Mouse (Mus musculus) kidney, embryonic 15.5 days (tissue): ENCODE data around the gene Wasf3. TPM values are rescaled to one million over a fixed set of nuclear protein-coding genes. Genes with fewer than 3 reads are reported as not detected.
"Not testable (repeated sequence)": the region's sequence is repeated elsewhere in the genome, so short reads cannot be mapped to it uniquely, and the experiment has no call there.

Experiments
- ATAC-seq: fragments of 200-750 bp; cut with Nextera tagmentation; replicated peaks from 2 replicates; pipeline ENCODE4 v1.8.0; 2017; ENCODE audit warnings: moderate TSS enrichment; ENCODE audit not compliant: low FRiP score
- H3K27ac ChIP-seq: fragments of 300-500 bp; sonication (generic); 2 replicates; pipeline ENCODE4 v1.5.1; 2015; ENCODE audit warnings: mild to moderate bottlenecking, inconsistent platforms
- H3K27me3 ChIP-seq: fragments of 300-500 bp; sonication (generic); 2 replicates; pipeline ENCODE4 v1.6.1; 2015; ENCODE audit warnings: inconsistent platforms
- H3K36me3 ChIP-seq: fragments of 300-500 bp; sonication (generic); 2 replicates; pipeline ENCODE4 v1.6.1; 2015; ENCODE audit warnings: inconsistent platforms
- H3K4me1 ChIP-seq: fragments of 300-500 bp; sonication (generic); 2 replicates; pipeline ENCODE4 v1.6.1; 2015; ENCODE audit warnings: inconsistent platforms
- H3K4me2 ChIP-seq: fragments of 300-500 bp; sonication (generic); 2 replicates; pipeline ENCODE4 v1.6.1; 2015; ENCODE audit warnings: moderate library complexity, mild to moderate bottlenecking, inconsistent platforms
- H3K4me3 ChIP-seq: fragments of 300-500 bp; sonication (generic); replicated peaks from 2 replicates; pipeline ENCODE4 v1.5.1; 2015; ENCODE audit warnings: mild to moderate bottlenecking, inconsistent platforms
- H3K9ac ChIP-seq: fragments of 300-500 bp; sonication (generic); 2 replicates; pipeline ENCODE4 v1.6.1; 2015; ENCODE audit warnings: mild to moderate bottlenecking, inconsistent platforms
- H3K9me3 ChIP-seq: fragments of 300-500 bp; sonication (generic); replicated peaks from 2 replicates; pipeline ENCODE4 v1.6.1; 2016; ENCODE audit warnings: inconsistent platforms
- WGBS: fragments of 180-500 bp; shearing (Covaris S2); methylation state at CpG from one replicate; pipeline ENCODE4 v1.1.7; 2015; ENCODE audit warnings: mixed read lengths; 5-methylcytosine and 5-hydroxymethylcytosine counted together
- polyA plus RNA-seq: library from polyadenylated mRNA; unstranded; fragments of >200 nt; fragmentation: Nextera tagmentation; extraction: Ambion mirVana; gene quantifications from 2 replicates; pipeline ENCODE4 v1.2.1, GENCODE M21; 2015

The Wasf3 gene
- polyA plus RNA-seq, 1 experiment from 2014 or later = 3.3 TPM

- WGBS = 86% methylated on average over 6 of the region's 6 CpGs
- no peak overlapping the region for H3K27ac ChIP-seq
Observed at GRCm38 (mm10) chr5:146453556-146453955, 68.8 kb downstream of the Wasf3 start.

GRCm38 (mm10) chr5:146461612-146462011, 76.8 kb downstream of the Wasf3 start:
- 61% methylated on average over 8 of the region's 8 CpGs for WGBS
- Histone ChIP-seq H3K27ac (no peak overlapping the region), H3K4me2 (no peak overlapping the region), H3K36me3 (no peaks in the 10 kb centered on the region), H3K9me3 (no peaks in the 10 kb centered on the region), H3K4me1 (no peaks in the 10 kb centered on the region), H3K9ac (no peak overlapping the region), H3K4me3 (no peak overlapping the region), H3K27me3 (no peaks in the 10 kb centered on the region)
- ATAC-seq = no peak; the same call in 1 of the 2 replicates

More at GRCm38 (mm10) chr5:146453556-146453955, 68.8 kb downstream of the Wasf3 start:
- H3K9ac ChIP-seq = no peak overlapping the region
- no peaks in the 10 kb centered on the region for H3K27me3 ChIP-seq
- no peaks in the 10 kb centered on the region for H3K9me3 ChIP-seq
- peaks cover 3% of the 10 kb centered on the region; the same call in 1 of the 2 replicates for H3K4me1 ChIP-seq
- H3K36me3 ChIP-seq = no peaks in the 10 kb centered on the region
- H3K4me3 ChIP-seq = no peak overlapping the region
- no peak for ATAC-seq
- no peak overlapping the region for H3K4me2 ChIP-seq

GRCm38 (mm10) chr5:146466663-146467062, 81.9 kb downstream of the Wasf3 start:
- Histone ChIP-seq H3K36me3 (no peaks in the 10 kb centered on the region), H3K27me3 (no peaks in the 10 kb centered on the region), H3K27ac (no peak overlapping the region), H3K4me2 (no peak overlapping the region), H3K9me3 (no peaks in the 10 kb centered on the region), H3K4me1 (no peaks in the 10 kb centered on the region), H3K9ac (no peak overlapping the region), H3K4me3 (no peak overlapping the region)
- ATAC-seq = no peak
- WGBS = 89% methylated on average over 19 of the region's 19 CpGs

GRCm38 (mm10) chr5:146468311-146468710, 83.5 kb downstream of the Wasf3 start:
- ATAC-seq = no peak
- 88% methylated on average over 9 of the region's 9 CpGs for WGBS
- H3K9ac ChIP-seq = no peak overlapping the region

GRCm38 (mm10) chr5:146470821-146471220, 86.0 kb downstream of the Wasf3 start:
- no peaks in the 10 kb centered on the region for H3K36me3 ChIP-seq
- 83% methylated on average over 9 of the region's 9 CpGs for WGBS
- no peaks in the 10 kb centered on the region for H3K4me1 ChIP-seq
- H3K27ac ChIP-seq = no peak overlapping the region
- 0 out of 2 replicates have a peak, but pooled peaks have one; percentile 18 for ATAC-seq
- no peak overlapping the region for H3K4me2 ChIP-seq
- no peaks in the 10 kb centered on the region for H3K9me3 ChIP-seq
- H3K27me3 ChIP-seq = no peaks in the 10 kb centered on the region
- no peak overlapping the region for H3K9ac ChIP-seq
- H3K4me3 ChIP-seq = no peak overlapping the region

More at GRCm38 (mm10) chr5:146468311-146468710, 83.5 kb downstream of the Wasf3 start:
- H3K4me2 ChIP-seq = no peak overlapping the region
- no peaks in the 10 kb centered on the region for H3K4me1 ChIP-seq
- no peaks in the 10 kb centered on the region for H3K27me3 ChIP-seq
- H3K9me3 ChIP-seq = no peaks in the 10 kb centered on the region
- no peak overlapping the region for H3K27ac ChIP-seq
- no peaks in the 10 kb centered on the region for H3K36me3 ChIP-seq
- no peak overlapping the region for H3K4me3 ChIP-seq

- no peak for ATAC-seq
Observed at GRCm38 (mm10) chr5:146471311-146471710, 86.5 kb downstream of the Wasf3 start.

GRCm38 (mm10) chr5:146471821-146472220, 87.0 kb downstream of the Wasf3 start:
- no peaks in the 10 kb centered on the region for H3K4me1 ChIP-seq
- H3K27me3 ChIP-seq = no peaks in the 10 kb centered on the region
- no peak overlapping the region for H3K4me3 ChIP-seq
- ATAC-seq = no peak
- no peak overlapping the region for H3K9ac ChIP-seq
- no peaks in the 10 kb centered on the region for H3K9me3 ChIP-seq
- no peak overlapping the region for H3K27ac ChIP-seq
- 91% methylated on average over 12 of the region's 12 CpGs for WGBS
- H3K4me2 ChIP-seq = no peak overlapping the region
- no peaks in the 10 kb centered on the region for H3K36me3 ChIP-seq

More at GRCm38 (mm10) chr5:146471311-146471710, 86.5 kb downstream of the Wasf3 start:
- Histone ChIP-seq H3K36me3 (no peaks in the 10 kb centered on the region), H3K4me1 (no peaks in the 10 kb centered on the region), H3K27ac (no peak overlapping the region), H3K9me3 (no peaks in the 10 kb centered on the region), H3K4me3 (no peak overlapping the region), H3K27me3 (no peaks in the 10 kb centered on the region), H3K4me2 (no peak overlapping the region), H3K9ac (no peak overlapping the region)
- 79% methylated on average over 5 of the region's 5 CpGs for WGBS

GRCm38 (mm10) chr5:146479564-146479963, 94.8 kb downstream of the Wasf3 start:
- H3K27ac ChIP-seq, H3K4me3 ChIP-seq, H3K9ac ChIP-seq, H3K4me1 ChIP-seq, H3K9me3 ChIP-seq, H3K27me3 ChIP-seq, ATAC-seq, H3K4me2 ChIP-seq, H3K36me3 ChIP-seq: not testable (repeated sequence)
- WGBS = 3% methylated on average over 4 of the region's 4 CpGs

- not testable (repeated sequence) for H3K9ac ChIP-seq, H3K4me3 ChIP-seq, H3K4me2 ChIP-seq, H3K27ac ChIP-seq, ATAC-seq, H3K36me3 ChIP-seq, H3K9me3 ChIP-seq, H3K4me1 ChIP-seq, H3K27me3 ChIP-seq
- WGBS = 84% methylated on average over 3 of the region's 3 CpGs
Observed at GRCm38 (mm10) chr5:146481665-146482064, 96.9 kb downstream of the Wasf3 start, which contains the start of gene Gm6408. Gene Gm6408, plus strand, starts transcription at chr5:146481965.

GRCm38 (mm10) chr5:146488959-146489358, 104.2 kb downstream of the Wasf3 start:
- not testable (repeated sequence) for ATAC-seq, H3K36me3 ChIP-seq, H3K27me3 ChIP-seq, H3K9ac ChIP-seq, H3K9me3 ChIP-seq, H3K4me3 ChIP-seq, H3K4me1 ChIP-seq, H3K4me2 ChIP-seq, H3K27ac ChIP-seq
- WGBS = 11% methylated on average over 3 of the region's 4 CpGs

GRCm38 (mm10) chr5:146491063-146491462, 106.3 kb downstream of the Wasf3 start, which contains the start of gene Gm6370:
Gene Gm6370, plus strand, starts transcription at chr5:146491363.
- no CpG with 5 or more reads among the region's 5 CpGs for WGBS

GRCm38 (mm10) chr5:146502099-146502498, 117.3 kb downstream of the Wasf3 start, which contains the start of gene 4930449I24Rik:
Gene 4930449I24Rik, plus strand, starts transcription at chr5:146502399.
- not testable (repeated sequence) for H3K36me3 ChIP-seq, H3K9me3 ChIP-seq, H3K4me1 ChIP-seq, ATAC-seq, H3K27me3 ChIP-seq, H3K4me3 ChIP-seq, H3K9ac ChIP-seq, H3K4me2 ChIP-seq, H3K27ac ChIP-seq
- WGBS = no CpG with 5 or more reads among the region's 5 CpGs

More at GRCm38 (mm10) chr5:146491063-146491462, 106.3 kb downstream of the Wasf3 start, which contains the start of gene Gm6370:
- ATAC-seq, H3K27me3 ChIP-seq, H3K27ac ChIP-seq, H3K9ac ChIP-seq, H3K9me3 ChIP-seq, H3K4me2 ChIP-seq, H3K4me1 ChIP-seq, H3K4me3 ChIP-seq, H3K36me3 ChIP-seq: not testable (repeated sequence)

GRCm38 (mm10) chr5:146513823-146514222, 129.0 kb downstream of the Wasf3 start, which contains the start of gene Gm3402:
Gene Gm3402, plus strand, starts transcription at chr5:146514123.
- H3K4me2 ChIP-seq, H3K4me1 ChIP-seq, ATAC-seq, H3K27ac ChIP-seq, H3K9ac ChIP-seq, H3K36me3 ChIP-seq, H3K4me3 ChIP-seq, H3K27me3 ChIP-seq, H3K9me3 ChIP-seq: not testable (repeated sequence)
- WGBS = no CpG with 5 or more reads among the region's 5 CpGs
